Mouse (Mus musculus) left cerebral cortex, adult 11 months (tissue): ENCODE results near the gene Slc5a3.
A peak's percentile ranks its signal among the peaks of the same experiment; 100 is the strongest.

Experiments used
- DNase-seq: peaks from one replicate; pipeline ENCODE4 v3.0.0; 2022; ENCODE audit warnings: low spot score

Gene Slc5a3

DNA sequence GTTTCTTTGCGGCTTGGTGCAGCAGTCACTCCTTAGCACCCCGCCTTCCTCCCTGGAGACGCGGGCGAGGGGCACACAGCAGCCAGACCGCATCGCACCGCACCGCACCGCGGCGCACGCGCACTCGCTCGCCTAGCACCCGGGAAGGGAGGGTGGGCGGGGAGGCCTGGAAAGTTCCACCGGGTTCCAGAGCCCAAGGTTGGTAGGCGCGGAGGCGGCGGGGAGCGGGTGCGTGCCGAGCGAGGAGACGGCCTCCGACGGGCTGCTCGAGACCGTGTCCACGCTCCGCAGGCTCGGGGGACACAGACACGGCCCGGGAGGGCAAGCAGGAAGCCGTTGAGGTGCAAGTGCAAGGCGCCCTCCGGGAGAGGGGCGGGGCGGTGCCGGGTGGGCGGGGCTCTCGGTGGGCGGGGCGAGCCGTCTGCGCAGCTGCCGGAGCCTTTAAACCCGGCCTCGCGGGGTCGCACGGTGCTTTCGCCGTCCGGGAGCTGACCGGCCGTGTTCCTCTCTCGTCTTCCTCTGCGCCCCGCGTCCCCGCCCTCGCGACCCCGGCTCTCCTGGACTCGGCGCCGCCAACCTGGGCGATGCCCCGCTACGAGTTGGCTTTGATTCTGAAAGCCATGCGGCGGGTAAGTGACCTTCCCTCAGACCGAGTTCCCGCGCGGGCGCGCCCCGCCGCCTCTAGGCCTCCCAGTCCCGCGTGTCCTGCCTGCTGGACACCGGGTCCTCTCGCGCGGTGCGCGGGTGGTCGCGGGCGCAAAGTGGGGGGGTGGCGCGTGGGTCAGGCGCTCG, at the start of gene Slc5a3, which contains the start of the genes Mrps6 and Gm49711:
Slc5a3 (plus strand) TSS at position 471 of the 792 bp plus-strand sequence.
Mrps6 (plus strand) TSS at position 419 of the 792 bp plus-strand sequence.
Gm49711 (plus strand) TSS at position 465 of the 792 bp plus-strand sequence.
- peak; percentile 78 for DNase-seq

DNA sequence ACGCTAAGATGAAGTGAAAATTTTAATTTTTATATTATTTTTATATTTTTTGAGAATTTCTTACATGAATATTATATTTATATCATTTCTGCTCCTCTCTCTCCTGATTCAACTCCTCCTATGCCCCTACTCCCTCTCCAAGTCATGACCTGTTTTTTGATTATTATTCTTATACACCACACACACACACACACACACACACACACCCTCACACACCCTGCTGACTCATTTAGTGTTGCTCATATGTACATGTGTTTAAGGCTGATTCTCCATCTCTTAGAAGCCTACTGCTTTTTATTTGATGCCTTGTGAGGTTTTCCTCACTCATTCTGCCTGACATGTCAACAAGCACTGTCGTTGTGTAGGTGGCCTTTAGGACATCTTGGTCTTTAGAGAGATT, 48.5 kb upstream of the Slc5a3 start:
- DNase-seq, result no peak

DNA sequence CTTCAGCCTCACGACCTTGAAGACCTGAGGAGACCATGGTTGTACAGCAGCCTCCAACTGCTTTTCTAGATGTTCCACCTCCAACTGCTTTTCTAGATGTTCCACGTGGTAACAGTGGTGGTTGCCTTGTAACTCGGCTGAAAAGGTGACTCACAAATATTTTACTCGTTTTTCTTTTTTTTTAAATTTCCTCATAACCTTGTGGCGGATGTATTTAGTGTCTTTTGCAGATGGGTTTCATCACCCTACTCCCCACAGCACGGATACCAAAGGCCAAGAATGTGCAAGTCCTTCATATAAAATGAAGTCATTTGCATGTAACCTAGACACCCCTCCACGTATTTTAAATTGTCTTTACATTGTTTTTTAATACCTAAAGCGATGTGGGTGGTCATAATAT, 41.3 kb upstream of the Slc5a3 start:
- DNase-seq, result no peak

DNA sequence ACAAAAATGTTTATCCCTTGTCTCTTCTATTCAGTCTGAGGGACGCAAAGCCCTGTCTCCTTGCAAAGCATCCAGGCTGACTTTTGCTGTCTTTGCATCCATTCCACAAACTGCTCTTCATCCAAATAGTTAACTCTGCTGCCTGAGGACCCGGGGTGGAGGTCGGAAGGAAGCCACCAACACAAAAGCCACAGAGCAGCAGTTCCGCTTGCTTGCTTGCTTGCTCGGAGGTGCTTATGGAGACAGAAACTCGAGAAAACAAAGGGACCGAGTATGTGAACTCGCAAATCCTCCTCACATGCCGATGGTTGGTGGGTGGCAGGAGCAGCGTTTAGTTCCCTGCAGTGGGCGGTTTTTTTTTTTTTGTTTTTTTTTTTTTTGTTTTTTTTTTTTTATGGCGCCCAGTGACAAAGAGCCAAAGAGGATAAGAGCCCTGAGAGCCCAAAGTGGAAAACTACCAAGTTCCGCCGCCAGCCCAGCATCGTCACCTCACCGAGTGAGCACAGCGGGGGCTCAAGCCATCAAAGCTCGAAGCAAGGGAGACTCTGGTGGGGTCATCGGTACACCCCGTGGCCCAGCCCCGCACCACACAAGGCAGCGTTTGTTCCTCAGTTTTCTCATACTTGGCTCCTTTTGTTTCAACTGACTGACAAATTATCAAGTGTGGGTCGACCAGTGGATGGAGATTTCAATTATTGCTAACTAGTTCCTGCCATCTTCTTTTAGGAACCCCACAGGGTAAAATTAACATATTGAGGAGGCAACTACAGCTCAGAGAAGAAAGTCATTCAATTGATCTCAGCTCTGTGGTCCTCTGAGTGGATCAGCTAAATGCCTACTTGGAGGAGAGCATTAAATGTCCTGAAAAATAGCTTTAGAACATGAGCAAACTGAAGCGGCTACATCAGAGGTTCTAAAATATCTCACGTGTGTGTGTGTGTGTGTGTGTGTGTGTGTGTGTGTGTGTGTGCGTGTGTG, 38.7 kb upstream of the Slc5a3 start:
- no peak for DNase-seq

DNA sequence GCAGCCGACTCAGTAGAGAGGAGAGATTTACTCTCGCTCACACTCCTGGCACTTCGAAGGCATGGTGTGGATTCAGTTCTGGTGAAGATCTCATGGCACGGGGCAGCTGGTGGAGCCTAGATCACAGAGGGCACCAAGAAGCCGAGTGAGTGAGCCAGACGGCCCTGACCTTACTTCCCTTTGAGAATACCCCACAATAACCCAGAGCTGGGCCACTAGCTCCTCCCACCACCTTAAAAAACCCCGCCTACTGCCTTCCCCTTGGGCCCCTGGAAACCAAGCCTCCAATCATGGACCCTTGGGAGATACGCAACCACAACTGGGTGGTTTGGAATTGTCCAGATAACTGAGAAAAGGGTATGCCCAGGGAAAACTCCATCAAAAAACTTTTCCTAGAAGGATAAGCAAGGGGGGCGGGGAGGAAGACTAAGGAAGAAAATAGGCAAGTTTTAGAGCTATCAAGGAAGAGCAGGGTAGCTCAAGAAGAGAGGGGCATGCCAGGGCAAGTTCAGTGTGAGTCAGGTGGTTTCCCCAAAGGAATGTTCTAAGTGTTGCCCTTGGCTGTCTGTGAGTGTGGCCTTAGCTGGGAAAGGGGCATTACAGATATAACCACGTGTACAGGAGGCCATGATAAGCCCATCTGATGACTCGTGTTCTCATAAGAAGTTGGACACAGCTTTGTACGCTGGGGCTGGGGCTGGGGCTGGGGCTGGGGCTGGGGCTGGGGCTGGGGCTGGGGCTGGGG, 36.3 kb upstream of the Slc5a3 start:
- DNase-seq, result no peak

DNA sequence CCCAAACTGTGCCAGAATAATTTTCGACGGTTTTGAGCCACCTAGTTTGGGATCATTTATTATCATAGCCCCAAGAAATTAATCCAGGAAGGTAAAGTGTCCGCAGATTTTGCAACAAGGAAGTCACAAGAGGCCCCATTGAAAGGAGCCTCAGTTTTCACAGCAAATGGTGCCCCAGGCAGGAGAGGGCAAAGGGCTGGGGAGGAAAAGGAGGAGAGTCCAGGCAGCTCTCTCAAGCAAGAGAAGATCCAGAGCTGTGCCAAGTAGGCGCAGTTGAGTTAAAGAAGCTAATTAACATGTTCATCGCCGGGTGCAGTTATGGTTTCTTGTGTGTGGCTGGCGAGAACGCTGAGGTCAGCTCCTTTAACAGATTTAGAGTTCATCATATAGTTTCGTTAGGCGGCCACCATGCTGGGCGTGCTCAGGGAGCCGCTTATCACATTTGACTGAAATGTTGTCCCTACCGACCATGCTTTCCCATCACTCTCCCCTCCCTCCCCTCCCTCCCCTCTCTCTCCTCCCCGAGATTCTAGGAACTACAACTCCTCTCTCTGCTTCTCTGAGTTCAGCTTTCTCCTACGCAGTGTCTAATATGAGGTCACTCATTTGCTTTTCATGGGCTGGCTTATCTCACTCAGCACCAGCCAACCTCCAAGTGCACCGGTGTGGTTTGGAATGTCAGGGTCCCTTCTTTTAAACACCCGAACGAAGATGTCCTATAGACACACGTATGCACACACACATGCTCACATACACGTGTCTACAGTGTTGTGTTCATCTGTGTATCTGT, 35.4 kb upstream of the Slc5a3 start:
- DNase-seq, result no peak

DNA sequence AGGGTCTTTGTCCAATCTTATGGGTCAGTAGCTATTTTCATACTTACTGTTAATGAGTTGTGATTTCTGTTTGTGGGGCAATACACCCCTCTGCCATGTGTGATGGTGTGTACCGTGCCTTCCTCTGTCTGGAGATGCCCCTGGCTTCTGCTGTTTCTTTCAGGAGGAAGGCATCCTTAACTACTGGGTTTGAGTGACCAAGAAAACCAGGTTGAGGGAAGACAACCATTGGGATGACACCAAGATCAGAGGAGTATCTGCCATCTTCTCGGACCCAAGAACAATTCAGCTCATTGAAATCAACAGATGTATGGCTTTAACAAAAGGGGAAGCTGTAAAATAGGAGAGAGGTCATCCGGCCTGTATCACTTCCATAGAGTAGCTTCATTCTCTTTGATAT, 24.8 kb upstream of the Slc5a3 start:
- no peak for DNase-seq

DNA sequence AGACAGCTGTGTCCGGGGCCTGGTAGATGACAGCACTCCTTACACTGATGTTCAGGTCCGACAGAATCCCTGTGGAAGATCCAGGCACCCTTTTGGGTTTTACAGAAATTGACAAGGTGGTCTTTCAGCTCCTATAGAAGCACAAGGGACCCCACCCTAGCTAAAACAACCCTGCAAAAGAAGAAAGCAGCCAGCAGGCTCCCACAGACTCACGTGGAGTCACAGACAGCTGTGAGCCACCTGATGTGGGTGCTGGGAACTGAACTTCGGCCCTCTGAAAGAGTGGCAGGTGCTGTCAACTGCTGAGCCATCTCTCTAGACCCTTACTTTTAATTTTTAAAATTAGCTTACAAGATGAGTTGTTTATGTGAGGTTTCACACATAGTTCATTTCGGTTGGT, 23.4 kb upstream of the Slc5a3 start:
- DNase-seq, result no peak

DNA sequence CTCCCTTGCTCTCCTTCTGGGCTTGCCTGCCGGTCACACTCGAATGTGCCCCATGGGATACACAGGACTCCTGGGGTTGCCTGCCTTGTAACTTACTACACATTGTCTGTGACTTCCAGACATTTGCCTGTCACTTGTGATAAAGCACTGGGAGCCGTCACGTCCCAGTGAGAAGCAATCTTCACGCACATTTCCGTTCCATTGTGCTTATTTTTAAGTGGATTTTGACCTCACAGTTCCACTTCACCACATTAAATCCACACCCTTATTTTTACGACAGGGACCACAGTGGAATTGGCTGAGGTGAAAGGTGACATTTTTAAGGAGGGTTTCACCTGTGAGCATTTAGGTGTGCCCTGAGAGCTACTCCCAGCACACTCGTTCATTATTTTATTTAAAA, 21.4 kb upstream of the Slc5a3 start:
- no peak for DNase-seq

DNA sequence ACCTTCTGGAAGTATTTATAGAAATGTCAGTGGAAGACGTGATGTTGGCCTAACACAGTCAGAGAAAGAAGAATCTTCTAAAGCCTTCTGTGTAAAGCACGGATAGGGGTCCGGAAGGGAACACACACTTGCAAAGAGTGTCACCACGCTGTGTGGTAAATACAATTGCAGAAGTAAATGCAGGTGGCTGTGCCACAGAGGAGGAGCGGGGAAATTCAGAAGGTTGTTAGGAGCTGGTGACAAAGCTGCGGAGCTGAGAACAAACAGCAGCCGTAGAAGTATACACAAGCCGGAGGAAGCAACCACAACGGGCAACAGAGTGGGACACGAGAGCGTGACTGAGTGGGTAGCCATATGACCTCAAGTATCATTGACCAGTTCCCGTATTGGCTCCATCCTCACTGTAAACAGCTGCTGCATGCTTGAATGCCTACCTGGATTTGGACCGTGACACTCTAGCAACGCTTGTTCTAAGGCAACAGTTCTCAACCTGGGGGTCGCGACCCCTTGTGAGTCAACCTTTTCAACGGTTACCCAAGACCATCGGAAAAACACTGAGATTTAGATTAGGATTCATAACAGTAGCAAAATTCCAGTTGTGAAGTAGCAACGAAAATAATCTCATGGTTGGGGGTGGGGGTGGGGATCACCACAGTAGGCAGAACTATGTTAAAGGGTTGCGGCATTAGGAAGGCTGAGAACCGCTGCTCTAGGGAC, 20.1 kb upstream of the Slc5a3 start:
- no peak for DNase-seq

DNA sequence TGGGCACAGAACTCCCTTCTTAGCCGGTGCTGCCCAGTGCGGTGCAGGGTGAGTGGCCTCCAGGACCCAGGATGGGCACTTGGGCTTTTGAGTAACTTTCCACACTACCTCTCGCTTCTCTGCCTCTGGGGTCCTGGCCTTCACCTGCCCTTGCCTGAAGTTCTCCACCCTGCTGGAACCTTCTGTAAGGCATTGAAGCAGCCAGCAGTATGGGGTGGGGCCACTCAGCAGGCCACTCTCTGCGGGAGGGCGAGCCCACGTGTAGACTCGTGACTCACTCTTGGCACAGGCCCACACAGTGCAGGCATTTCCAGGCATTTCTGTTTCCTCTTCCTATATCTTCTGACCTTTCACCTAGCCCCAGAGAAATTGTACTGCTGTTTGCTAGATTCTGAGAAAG, 18.7 kb upstream of the Slc5a3 start:
- no peak for DNase-seq

DNA sequence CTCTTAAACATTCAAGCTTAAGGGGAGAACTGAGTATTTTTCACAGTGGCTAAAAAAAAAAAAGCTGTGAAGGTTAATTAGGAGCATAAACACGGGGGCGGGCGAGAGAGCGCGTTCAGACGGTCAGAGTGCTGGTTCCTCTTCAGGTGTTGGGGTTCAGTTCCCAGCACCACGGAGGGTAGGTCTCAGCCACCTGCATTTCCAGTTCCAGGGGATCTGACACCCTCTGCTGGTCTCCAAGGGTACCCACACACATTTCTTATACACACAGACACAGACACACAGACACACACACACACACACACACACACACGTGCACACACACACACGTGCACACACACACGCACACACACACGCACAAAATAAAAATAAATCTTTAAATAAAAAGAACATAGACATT, 18.2 kb upstream of the Slc5a3 start:
- no peak for DNase-seq

DNA sequence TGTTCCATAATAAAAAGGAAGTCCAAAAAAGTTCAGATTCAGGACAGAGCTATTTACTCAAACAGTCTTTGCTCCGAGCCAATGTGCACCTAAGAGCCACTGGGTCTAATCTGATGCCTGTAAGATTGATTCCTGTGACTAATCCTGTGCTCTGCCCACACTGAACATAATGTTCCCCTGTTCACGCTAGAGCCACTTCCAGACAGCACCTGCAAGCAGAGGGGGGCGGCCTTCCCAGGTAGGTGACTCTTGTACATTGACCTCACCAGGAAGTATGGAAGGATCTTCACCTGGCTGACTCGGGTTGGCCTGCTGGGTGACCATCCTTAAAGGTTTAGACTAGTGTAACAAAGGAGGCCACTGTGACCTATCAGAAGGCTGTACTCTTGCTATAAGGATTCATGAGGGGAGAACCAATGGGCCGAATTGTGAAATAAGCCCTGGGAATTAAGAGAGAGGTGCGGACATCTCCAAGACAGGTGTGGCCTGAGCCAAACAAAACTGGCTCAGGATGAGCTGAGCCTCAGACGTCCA, 6.3 kb upstream of the Slc5a3 start:
- no peak for DNase-seq

DNA sequence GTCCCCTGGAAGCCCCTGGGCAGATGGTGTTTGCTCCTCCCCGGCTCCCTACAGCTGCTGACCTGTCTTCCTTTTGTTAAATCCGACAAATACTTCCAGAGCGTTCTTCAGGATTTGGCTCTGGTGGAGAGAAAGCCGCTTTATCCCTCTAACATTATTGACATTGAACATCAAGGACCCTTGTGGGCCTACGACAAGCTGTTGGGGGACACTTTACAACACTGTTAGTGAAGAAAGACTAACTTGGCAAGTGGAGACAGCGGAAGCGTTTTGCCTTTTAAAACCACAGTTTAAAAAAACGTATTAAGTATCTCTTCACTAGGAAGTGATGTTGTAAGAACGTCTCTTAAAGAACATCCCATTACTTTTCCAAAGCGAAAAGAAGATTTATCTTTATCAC, 5.6 kb upstream of the Slc5a3 start:
- no peak for DNase-seq

DNA sequence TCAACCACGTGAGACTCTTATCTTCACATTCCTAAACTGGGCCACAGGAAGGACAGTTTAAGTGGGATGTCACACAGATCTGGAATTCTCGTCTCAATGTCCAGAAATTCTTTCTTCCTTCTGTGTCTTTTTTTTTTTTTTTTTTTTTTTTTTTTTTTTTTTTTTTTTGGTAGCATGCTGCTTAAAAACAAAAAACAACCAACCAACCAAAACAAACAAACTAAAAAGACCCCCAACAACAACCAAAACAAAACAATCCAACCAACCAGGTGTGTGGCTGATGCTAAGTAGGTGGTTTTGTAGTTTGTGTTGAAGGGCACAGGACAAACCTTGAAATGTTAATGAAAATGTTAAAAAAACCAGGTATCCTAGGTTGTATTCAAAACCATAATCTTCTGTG, 1.4 kb upstream of the Slc5a3 start:
- no peak for DNase-seq

DNA sequence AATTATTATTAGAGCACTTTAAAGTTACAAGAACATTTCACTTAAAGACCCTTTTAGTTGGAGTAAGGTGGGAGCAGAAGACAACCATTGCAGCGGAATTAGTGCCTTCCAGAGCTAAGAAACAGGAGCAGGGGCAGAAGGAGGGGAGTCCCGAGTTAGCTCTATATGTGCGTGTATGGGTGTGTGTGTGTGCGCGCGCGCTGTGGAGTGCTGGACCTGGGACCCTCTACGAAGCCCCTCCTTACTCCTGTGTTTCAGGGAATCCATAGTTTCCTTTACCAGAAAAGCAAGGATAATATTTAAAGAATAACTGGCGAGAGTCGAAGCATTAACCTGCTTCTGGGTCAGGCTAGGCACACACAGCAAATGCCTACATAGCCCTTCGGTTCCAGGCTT, 668 bp upstream of the Slc5a3 start:
- peak; percentile 29 for DNase-seq

DNA sequence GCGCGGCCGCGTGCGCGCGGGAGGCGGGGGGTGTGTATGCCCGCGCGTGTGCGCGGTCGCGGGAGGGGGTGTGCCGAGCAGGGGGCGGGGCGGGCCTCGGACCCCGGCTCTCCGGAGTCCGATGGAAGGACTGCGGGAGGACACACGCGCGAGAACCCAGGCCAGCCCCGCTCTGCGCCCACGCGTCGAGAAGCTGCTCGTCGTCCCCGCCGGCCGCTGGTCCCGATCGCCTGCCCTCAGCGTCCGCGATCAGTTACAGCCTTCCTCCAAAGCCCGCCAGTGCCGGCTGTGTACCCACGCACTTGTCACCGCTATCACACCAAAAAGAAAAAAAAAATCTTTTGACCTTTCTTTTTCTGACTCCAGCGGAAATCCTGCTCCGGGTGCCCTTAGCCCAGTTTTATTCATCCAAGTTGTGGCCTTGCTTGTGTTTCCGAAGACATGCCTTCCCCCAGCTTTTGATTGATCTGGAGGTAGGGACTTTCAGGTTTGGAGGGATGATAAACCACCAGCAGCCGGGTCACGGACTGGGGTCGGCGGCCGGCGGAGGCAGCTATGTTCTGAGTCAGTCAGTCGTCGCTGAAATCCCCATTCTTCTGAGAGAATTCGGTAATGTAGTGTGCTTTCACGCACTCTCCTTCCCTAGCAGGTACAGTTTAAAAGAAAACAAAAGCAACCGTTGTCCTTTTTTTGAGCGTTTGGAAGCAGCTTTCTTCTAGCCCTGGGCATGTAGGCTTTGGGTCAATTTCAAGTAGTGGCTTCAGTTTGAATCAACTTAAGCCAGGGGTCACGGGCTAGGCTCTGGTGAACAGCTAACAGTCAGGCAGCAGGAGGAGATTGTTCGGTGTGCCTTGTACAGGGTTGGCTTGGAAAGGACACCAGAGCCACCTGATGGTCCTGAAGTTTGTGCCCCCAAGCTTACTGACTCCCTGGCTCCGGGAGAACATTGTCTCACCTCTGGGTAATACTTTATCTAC, 810 bp downstream of the Slc5a3 start:
- DNase-seq, result no peak

DNA sequence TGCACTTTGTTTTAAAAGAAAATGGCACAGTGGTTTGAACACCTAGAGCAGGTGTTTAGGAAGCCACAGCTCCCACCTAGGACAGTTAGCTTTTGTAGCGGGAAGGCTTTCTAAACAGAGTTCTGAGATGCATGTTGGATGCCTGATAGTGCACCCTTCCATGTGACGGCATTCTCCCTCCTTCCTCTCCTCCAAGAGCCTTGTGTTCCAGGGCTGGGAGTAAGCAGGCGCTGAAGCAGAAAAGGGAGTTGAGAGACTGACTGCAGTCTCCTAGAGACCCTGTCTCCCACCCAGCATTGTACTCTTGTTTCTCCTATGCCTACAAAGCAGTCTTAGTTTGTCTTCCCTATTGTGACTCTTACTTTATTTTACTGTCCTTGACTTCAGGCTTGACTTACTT, 2.1 kb downstream of the Slc5a3 start:
- DNase-seq, result no peak

DNA sequence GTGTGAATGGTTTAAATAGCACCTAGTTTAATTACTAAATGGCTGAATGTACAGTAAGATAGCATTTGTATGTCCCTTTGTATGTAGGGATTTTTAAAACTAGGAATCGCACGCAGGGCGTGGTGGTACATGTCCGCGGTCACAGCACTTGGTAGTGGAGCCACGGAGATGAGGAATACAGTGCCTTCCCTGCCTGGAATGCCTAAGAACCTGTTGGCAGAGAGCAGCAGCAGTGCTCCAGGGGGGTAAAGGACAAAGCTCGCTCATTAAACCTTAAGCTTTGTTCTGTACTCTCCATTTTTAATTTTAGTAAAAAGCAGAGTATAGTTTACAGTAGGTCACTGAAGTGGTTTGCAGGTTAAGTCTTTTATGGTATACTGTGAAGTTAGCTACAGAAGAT, 3.5 kb downstream of the Slc5a3 start:
- DNase-seq, result no peak
